Mouse (Mus musculus) gastrocnemius, postnatal 14 days (tissue): ENCODE results near the gene Pirb. TPM values are rescaled to one million over a fixed set of nuclear protein-coding genes. Genes with fewer than 3 reads are reported as not detected.
"Not testable (repeated sequence)": the region's sequence is repeated elsewhere in the genome, so short reads cannot be mapped to it uniquely, and the experiment has no call there.

Experiments used
- DNase-seq: peaks from one replicate; pipeline ENCODE4 v3.0.0; 2021; ENCODE audit warnings: mixed read lengths
- intact Hi-C: fragments of 180-260 bp; cut with DNase I; formaldehyde crosslinking; loops from one replicate; pipeline ENCODE4 v1.15.1; 2025; ENCODE audit warnings: low total_unique reads
- long read RNA-seq, 2 experiments: library from polyadenylated mRNA; stranded (forward); transcript quantifications; one replicate each; pipeline ENCODE4 v2.0.0; 2021
- total RNA-seq, 2 experiments: library from RNA; stranded (reverse); gene quantifications; 2 replicates each; pipeline ENCODE4 v1.2.3; 2021

The Pirb gene
- total RNA-seq: 1 to 10 TPM; 1.0 to 1.3 TPM
- long read RNA-seq, experiment 1, partial matches to known transcripts: 0 of 1 reads
- long read RNA-seq, experiment 1, other reads (novel, unspliced or antisense): 0 of 1 reads
- long read RNA-seq, experiment 2, partial matches to known transcripts: 1 of 2 reads
- long read RNA-seq, experiment 2, other reads (novel, unspliced or antisense): 0 of 2 reads

DNA sequence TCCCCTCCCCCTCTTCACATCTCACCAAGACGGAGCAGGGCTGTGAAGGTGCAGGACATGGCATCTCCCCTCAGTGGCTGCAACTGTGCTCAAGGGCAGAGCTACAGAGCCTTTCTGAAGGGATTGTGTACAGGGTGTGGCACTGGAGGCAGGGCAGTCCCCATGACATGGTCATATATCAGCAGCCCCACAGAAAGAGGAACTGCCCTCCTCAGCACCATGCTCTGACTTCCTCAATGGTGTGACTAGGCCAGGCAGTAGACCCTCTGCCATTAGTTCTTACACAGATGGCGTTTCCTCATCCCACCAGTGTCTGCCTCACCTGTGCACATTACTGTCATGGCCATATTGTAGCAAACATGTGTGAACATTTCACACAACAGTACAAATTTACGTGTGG is at the start of gene Pirb:
TSS of gene Pirb (minus strand) at position 124 of the 400 bp plus-strand sequence.
- DNase-seq, intact Hi-C loops: not testable (repeated sequence)

DNA sequence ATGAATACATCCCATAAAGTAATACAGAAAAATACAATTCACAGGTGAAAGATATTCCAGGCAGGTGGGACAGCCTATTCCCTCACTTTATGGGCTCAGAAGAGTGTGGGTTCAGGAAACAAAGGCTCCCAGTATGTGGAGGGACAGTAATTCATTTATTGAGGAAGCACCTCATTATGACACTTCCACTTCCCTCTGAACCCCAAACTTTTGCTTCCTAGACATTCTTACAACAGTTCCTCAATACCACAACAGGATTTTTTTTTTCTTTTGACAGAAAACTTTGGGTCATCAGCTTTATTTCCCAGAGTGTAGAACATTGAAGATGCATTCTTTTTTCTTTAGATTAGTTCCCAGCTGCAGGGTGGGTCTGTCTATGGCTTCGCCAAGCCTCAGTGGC is 12.5 kb upstream of the Pirb start:
- DNase-seq, intact Hi-C loops: not testable (repeated sequence)

DNA sequence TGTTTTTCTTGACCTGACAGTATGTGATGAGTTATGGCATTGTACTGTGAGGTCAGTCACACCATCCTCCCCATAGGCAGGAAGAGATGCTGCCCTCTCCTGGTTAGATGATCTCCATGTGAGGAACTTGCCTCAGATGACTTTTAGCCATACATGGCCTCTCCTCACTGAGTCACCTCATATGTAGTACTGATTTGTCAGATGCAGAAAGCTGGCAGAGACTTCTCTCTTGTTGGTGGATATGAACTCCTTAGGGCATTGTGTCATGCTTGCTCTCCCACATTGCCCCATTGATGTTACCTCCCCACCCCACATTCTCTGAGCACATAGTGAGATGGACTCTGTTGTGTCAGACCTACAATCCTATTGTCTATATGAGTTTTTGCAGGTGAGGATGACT is 5.3 kb upstream of the Pirb start:
- intact Hi-C loops, DNase-seq: not testable (repeated sequence)

DNA sequence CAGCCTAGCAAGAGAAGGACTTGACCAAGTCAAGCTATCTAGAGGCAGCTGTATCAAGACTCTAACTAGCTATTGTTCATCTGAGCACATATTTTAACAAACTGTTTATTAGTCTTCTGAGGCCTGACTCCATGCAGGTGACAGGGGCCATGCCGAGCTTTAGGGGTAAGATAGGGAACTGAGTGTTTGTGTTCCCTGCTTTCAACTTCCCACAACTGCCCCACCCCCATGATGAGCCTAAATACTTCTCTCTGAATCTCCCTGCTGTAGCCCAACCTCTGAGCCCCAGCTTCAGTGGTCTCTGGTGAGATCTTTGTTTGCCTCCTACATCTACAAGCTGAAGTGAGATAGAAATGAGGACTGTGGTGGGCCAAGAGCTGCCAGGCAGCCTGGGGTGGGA is 4.9 kb downstream of the Pirb start:
- DNase-seq: no peak
- intact Hi-C loops: no loop called here

DNA sequence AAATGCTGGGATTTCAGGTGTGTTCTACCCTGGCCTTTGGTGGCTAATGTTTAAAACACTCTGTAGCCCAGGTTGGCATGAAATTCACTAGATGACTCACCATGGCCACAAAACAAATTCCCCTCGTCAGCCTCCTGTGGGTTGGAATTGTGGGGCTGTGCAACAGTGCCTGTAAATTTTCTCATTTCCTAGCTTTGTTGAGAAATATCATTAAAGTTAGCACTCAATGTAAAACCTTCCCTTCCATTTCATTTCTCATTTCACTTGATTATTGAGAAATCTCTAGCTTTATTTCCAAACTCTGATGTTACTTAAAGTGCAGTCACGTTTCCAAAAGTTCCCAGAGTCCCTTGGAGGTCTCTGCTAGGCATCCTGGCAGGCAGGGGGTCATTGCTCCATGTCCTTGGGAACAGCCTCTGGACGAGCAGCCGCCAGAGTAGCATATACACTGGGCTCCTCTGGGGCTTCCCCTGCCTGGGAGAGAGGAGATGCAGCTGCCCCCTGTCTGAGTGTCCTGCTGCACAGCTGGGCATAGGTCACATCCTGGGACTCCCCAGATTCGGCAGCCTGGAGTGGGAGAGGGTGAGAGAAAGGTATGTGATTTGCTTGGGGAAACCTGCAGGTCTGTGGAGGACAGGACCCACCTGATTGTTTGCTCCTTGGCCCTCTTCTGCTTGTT is 7.8 kb downstream of the Pirb start:
- DNase-seq: no peak
- intact Hi-C loops: no loop called here

DNA sequence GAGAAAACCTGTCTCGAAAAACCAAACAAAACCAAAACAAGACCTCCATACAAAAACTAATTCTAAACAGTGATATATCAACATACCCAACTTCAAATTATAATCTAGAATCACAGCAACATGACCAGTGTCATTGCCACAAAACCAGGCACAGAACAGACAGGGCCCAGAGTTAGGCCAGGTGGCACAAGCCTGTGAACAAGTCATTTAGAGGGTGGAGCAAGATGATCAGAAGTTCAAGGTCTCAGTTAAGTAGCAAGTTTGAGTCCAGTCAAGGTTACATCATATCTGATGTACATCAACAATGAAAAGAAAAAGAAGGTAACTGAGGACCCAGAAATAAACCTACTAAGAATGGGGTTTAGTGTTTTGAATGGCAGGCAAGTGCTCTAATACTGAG is 11.2 kb downstream of the Pirb start:
- intact Hi-C loops: no loop called here
- DNase-seq: no peak

DNA sequence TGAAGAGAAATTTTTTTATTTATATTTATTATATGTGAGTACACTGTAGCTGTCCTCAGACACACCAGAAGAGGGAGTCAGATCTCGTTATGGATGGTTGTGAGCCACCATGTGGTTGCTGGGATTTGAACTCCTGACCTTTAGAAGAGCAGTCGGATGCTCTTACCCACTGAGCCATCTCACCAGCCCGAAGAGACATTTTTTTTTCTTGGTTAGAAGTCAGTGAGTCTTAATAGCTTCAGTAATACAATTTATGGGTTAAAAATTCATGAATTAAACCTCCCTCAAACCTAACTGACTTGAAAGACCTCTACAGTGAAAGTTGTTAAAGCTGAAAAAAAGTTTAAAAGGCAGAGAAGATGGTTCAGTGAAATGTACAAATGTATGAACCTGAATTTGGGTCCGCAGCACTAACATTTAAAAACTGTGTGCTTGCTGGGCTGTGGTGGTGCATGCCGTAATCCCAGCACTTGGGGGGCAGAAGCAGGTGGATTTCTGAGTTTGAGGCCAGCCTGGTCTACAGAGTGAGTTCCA is 11.7 kb downstream of the Pirb start:
- intact Hi-C loops, DNase-seq: not testable (repeated sequence)

DNA sequence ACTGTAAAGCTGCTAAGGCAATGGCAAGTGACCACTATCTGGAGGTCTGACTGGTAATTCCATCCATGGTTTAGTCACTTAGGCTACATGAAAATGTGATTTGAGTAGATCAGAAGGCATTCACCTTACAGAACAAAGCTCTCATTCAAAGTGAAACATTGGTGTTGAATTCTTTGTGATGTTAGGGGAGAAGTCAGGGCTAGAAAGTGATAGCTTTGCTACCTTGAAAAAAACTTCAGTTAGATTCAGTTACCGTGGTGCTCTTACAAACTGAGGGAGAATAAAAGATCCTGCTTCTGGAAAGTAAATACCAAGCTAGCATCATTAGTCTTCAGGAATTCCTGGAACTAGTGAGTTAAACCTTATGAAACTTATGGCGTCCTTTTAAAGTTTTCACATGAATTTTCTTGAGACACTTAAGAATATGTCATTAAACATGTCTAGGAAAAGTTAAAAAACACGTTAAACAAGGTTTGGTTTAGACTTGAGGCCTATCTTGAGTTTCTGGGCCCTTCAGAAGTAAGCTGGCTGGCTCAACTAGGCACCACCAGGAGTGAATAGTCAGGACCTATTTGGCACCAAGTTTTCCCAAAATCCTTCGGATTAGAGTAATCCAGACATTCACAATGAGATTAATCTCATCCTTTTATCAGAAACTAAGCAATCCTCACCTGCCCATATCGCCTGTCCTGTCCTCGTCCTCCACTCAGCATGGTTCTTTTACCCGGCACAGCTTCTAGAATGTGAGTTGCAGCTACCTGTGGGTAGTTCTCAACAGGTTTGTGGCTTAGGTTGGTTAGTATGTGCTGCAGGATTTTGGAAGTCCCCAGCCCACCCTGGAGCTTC is 12.4 kb downstream of the Pirb start:
- no peak for DNase-seq
- intact Hi-C loops: no loop called here

DNA sequence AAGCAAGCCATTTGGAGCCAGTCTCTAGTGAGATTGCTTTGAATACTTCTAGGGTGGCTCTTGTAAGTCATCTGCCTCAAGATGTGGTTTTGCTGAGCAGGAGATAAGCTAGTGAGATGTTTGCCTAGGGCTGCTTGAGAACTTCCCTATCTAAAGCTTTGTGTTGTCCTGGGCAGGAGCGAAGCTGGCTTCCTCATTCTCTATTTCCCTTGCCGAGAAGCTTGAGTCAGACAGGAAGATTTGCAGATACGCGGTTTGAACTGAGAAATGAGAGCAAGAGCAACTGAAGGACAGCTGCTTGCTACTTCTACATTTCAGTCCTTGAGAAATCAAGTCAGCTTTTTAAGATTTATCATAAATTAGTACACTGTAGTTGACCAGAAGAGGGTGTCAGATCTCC is 13.2 kb downstream of the Pirb start:
- intact Hi-C loops: no loop called here
- DNase-seq: no peak

DNA sequence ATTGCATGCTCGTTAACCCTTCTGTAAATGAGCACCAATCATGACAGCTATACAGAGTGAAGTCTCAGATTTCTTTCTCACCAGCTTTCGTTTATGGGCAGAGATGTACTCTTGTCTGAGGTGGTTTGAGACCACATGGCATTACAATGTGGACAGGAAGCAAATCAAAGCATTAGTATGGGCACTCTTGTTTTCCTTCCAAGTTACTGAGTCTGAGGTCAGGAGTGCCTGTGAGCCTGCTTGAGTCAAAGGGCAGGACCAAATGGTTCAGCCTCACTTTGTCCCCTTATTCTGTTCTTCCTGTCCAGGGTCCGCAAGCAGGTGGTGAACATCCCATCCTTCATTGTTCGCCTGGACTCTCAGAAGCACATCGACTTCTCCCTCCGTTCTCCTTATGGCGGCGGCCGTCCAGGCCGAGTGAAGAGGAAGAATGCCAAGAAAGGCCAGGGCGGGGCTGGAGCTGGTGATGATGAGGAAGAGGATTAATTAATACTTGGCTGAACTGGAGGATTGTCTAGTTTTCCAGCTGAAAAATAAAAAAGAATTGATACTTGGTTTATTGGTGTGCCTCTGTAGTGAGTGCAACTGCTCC is 13.8 kb downstream of the Pirb start:
- DNase-seq: no peak
- intact Hi-C loops: no loop called here

DNA sequence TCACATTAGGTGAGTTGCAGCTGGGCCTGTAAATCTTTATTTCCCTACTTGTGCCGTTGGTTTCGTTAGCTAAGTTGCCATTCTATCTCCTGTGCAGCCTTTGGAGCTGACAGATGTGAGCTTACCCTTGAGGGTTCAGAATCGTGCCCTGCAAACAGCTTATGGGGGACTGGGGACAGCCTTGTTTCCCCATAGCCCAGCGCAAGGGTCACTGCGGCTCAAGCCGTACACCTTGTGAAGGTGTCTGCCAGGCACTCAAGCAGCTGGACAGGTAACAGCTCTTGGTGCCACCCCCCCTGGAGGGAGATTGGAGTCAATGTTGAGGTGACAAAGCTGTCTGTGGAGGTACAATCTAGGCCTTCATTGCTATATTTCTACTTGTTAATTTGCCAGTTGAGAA is 14.3 kb downstream of the Pirb start:
- intact Hi-C loops: no loop called here
- no peak for DNase-seq

DNA sequence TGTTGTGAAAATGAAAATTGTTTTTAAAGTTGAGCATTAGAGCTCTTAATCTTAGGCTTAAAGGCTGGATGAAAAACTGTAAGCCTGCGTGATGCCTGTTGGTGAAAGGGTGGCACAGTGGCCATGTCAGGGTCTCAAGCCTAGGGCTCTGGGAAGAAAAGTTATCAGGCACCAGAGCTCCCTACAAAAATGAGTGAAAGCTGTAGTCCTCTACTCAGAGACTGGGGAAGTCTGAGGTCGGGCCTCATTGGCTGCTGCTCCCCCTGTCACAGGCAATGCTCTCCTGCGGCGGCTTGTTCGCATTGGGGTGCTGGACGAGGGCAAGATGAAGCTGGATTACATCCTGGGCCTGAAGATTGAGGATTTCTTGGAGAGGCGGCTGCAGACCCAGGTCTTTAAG is 14.7 kb downstream of the Pirb start:
- DNase-seq, intact Hi-C loops: not testable (repeated sequence)

DNA sequence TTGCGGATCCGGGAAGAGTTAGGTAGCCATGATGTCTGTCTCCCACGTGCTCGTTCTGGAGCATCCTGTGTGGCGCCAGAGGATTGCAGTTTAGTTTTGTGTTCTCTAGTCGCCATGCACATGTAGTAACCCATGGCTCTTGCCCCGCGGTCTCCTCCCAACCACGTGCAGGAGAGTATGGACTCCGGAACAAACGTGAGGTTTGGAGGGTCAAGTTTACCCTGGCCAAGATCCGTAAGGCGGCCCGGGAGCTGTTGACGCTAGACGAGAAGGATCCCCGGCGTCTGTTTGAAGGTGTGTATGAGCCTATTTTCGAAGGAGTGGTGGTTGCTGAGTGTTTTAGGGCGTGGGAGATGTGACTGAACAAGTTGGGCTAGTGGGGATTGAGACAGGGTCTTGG is 15.7 kb downstream of the Pirb start:
- no peak for DNase-seq
- intact Hi-C loops: no loop called here

DNA sequence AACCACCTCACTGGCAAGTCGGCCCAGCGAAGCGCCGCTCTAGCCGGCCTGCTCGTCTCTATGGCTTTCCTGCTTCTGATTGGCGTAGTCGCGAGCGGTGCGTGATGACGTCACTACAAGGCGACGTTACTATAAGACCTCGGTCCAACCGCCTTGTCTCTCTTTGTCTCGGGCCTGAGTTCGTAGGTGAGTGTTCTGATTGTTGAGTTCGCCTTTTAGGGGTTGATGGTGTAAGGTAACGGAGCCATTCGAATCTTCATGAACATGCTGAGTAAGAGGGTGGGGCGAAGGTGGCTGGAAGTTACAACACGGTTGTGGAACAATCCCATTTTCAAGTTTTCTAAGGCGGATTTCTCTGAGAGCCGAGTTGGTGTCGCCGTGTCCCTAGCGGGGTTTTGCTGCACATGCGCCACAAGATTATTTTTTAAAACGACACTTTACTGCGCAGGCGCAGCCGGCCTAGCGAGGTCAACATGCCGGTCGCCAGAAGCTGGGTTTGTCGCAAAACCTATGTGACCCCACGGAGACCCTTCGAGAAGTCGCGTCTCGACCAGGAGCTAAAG is 16.2 kb downstream of the Pirb start, which contains the start of gene Rps9:
TSS of gene Rps9 (plus strand) at position 115 of the 563 bp plus-strand sequence.
- intact Hi-C loops: no loop called here
- peak; percentile 94 for DNase-seq

DNA sequence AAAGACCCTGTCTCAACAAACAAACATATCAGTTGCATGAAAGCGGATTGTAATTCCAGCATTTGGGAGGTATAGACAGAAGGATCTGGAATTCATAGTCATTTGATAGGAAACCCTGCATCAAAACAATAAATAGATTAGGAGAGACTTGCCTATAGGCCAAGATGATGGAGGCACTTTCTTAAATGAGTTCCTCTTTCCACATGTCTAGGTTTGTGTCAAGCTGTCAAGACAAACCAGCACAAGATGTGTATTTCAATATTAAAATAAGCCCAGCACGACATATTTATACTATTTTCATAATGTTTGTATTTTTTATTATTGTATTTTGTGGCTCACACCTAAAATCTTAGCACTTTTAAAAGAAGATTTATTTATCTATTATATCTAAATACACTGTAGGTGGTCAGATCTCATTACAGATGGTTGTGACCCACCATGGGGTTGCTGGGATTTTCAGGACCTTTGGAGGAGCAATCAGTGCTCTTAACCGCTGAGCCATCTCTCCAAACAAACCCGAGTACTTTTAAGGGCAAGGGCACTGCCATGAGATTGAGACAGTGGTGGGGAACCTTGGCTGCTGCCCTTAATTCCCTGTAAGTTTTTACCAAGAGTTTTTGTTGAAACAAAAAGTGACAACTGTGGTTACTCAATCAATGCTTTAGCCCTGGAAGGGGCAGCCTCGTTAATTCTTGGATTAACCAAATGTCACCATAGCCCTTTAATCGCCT is 16.9 kb downstream of the Pirb start:
- DNase-seq: no peak
- intact Hi-C loops: no loop called here

DNA sequence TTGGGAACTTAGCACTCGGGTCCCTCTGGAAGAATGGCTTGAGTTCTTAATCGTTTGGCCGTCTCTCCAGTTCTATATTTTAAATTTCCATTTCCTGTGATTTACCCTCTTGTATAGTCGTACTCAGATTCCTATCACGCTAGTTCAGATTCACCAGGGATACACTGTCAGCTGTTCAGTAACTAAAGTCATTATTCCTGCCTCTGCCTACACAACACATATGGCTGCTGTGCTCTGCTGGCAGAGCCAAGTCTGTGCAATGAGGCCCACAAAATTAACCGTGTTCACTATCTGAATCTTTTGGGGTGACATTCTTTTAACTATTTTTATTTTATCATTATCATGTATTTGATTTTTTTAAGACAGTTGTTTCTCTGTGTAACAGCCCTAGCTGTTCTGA is 21.7 kb downstream of the Pirb start:
- no peak for DNase-seq
- intact Hi-C loops: no loop called here

DNA sequence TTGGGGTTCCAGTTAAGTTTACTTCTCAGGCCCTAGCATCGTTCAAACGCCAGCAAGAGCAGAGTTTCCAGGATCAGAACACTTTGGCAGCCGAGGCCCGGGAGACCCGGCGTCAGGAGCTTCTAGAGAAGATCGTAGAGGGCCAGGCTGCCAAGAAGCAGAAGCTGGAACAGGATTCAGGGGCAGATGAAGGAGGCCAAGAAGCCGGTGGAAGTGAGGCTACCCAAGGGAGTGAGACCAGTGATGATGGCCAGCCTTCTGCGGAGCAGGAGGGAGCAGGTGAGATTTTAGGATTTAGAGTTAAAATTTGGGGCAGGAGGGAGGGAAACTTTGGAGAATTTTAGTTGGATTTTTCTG is 25.3 kb downstream of the Pirb start:
- DNase-seq, intact Hi-C loops: not testable (repeated sequence)

DNA sequence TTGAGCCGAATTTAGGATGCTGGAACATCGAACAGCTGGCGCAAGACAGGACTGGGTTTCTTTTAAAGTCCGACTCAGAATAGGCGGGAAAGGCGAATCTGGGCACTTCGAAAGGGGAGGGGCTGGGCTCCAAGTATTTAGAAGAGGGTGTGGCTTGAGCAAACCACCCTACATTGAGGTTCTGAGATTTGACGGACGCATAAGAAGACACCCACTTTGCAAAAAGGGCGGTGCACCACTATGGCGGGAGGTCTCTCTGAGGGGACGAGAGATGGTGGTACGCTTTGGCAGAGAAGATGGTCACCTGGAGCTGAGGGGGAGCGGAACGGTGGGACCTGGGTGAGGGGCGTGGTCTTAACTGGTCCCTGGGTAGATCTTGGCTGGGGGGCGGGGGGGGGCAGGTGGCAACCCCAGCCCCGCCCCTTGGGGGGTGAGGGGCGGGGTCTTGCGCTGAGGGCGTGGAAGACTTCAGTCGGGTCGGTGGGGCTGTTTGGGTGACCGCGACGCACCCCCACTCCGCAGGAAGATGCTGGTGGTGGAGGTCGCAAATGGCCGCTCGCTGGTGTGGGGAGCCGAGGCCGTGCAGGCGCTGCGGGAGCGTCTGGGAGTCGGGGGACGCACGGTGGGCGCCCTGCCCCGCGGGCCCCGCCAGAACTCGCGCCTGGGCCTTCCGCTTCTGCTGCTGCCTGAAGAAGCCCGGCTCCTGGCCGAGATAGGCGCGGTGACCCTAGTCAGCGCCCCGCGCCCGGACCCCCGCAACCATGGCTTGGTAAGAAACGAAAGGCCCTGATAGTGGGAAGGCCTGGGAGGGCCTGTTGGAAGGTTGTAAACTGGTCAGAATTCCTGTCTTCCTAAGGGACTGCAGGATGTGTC is 25.9 kb downstream of the Pirb start:
- peak; percentile 73 for DNase-seq
- intact Hi-C loops: no loop called here
